Mouse (Mus musculus) brown adipose tissue, adult 24 weeks (tissue): ENCODE results near the gene Atp2b4. TPM values are rescaled to one million over a fixed set of nuclear protein-coding genes. Genes with fewer than 3 reads are reported as not detected.
"Not testable (repeated sequence)": the region's sequence is repeated elsewhere in the genome, so short reads cannot be mapped to it uniquely, and the experiment has no call there.

Experiments
- H3K27ac ChIP-seq: fragments of 200-500 bp; replicated peaks from 2 replicates; pipeline ENCODE4 v1.5.1; 2012; ENCODE audit warnings: low read depth, mild to moderate bottlenecking, low read length
- H3K4me1 ChIP-seq: fragments of 200-500 bp; 2 replicates; pipeline ENCODE4 v1.6.1; 2012; ENCODE audit warnings: low read length, mixed read lengths; ENCODE audit not compliant: control insufficient read depth, insufficient read depth, insufficient read length
- H3K4me3 ChIP-seq: fragments of 200-500 bp; 2 replicates; pipeline ENCODE4 v1.5.1; 2012; ENCODE audit warnings: low read depth, mild to moderate bottlenecking, low read length, moderate library complexity; ENCODE audit not compliant: insufficient read depth
- polyA plus RNA-seq: library from polyadenylated mRNA; stranded (reverse); fragments of >200 nt; gene quantifications from 2 replicates; pipeline ENCODE4 v1.2.4, GENCODE M21; 2012; ENCODE audit not compliant: missing spikeins, insufficient read depth, insufficient read length

The Atp2b4 gene
- polyA plus RNA-seq, 1 experiment = 9.6 TPM

GRCm38 (mm10) chr1:133671266-133671665, 129.6 kb downstream of the Atp2b4 start:
- Histone ChIP-seq H3K4me1 (no peaks in the 10 kb centered on the region), H3K4me3 (no peak overlapping the region), H3K27ac (no peak overlapping the region)

- no peak overlapping the region for H3K4me3 ChIP-seq
- no peaks in the 10 kb centered on the region for H3K4me1 ChIP-seq
- no peak overlapping the region for H3K27ac ChIP-seq
Observed at GRCm38 (mm10) chr1:133670776-133671175, 130.1 kb downstream of the Atp2b4 start.

GRCm38 (mm10) chr1:133670190-133670589, 130.7 kb downstream of the Atp2b4 start:
- H3K4me1 ChIP-seq = no peaks in the 10 kb centered on the region
- H3K4me3 ChIP-seq = no peak overlapping the region
- H3K27ac ChIP-seq = no peak overlapping the region

- Histone ChIP-seq H3K4me3 (no peak overlapping the region), H3K4me1 (no peaks in the 10 kb centered on the region), H3K27ac (no peak overlapping the region)
Observed at GRCm38 (mm10) chr1:133668618-133669017, 132.2 kb downstream of the Atp2b4 start.

- Histone ChIP-seq H3K4me3 (no peak overlapping the region), H3K27ac (no peak overlapping the region), H3K4me1 (no peaks in the 10 kb centered on the region)
Observed at GRCm38 (mm10) chr1:133667721-133668120, 133.1 kb downstream of the Atp2b4 start.

- not testable (repeated sequence) for H3K4me3 ChIP-seq, H3K27ac ChIP-seq, H3K4me1 ChIP-seq
Observed at GRCm38 (mm10) chr1:133665713-133666112, 135.1 kb downstream of the Atp2b4 start.

- no peak overlapping the region for H3K4me3 ChIP-seq
- no peak overlapping the region for H3K27ac ChIP-seq
Observed at GRCm38 (mm10) chr1:133664203-133664970, 136.5 kb downstream of the Atp2b4 start.

GRCm38 (mm10) chr1:133663427-133663826, 137.4 kb downstream of the Atp2b4 start:
- H3K27ac ChIP-seq = no peak overlapping the region
- H3K4me3 ChIP-seq = no peak overlapping the region
- H3K4me1 ChIP-seq = peaks cover 5% of the 10 kb centered on the region; the same call in 1 of the 2 replicates

More at GRCm38 (mm10) chr1:133664203-133664970, 136.5 kb downstream of the Atp2b4 start:
- H3K4me1 ChIP-seq = no peaks in the 10 kb centered on the region

- H3K27ac ChIP-seq = no peak overlapping the region
Observed at GRCm38 (mm10) chr1:133662941-133663340, 137.9 kb downstream of the Atp2b4 start.

GRCm38 (mm10) chr1:133661203-133661933, 139.5 kb downstream of the Atp2b4 start, which contains the start of gene Gm38394:
Gene Gm38394 (minus strand): TSS chr1:133661318.
- Histone ChIP-seq H3K4me3 (peak within 1 kb of the TSS; percentile 98), H3K27ac (peak within 1 kb of the TSS; percentile 97), H3K4me1 (peaks cover 7% of the 10 kb centered on the region; the same call in 1 of the 2 replicates)

More at GRCm38 (mm10) chr1:133662941-133663340, 137.9 kb downstream of the Atp2b4 start:
- Histone ChIP-seq H3K4me3 (no peak overlapping the region), H3K4me1 (peaks cover 7% of the 10 kb centered on the region; the same call in 1 of the 2 replicates)

- peaks cover 9% of the 10 kb centered on the region; the same call in 1 of the 2 replicates for H3K4me1 ChIP-seq
- H3K4me3 ChIP-seq = peak within 1 kb of the TSS; percentile 98
- peak within 1 kb of the TSS; percentile 97 for H3K27ac ChIP-seq
Observed at GRCm38 (mm10) chr1:133660466-133661202, 140.2 kb downstream of the Atp2b4 start, which contains the start of gene Zbed6. Gene Zbed6 (minus strand): TSS chr1:133660885.

GRCm38 (mm10) chr1:133658878-133659277, 142.0 kb downstream of the Atp2b4 start:
- peaks cover 11% of the 10 kb centered on the region for H3K4me1 ChIP-seq
- H3K4me3 ChIP-seq = no peak overlapping the region
- no peak overlapping the region for H3K27ac ChIP-seq

GRCm38 (mm10) chr1:133656811-133657210, 144.0 kb downstream of the Atp2b4 start:
- Histone ChIP-seq H3K4me1 (peaks cover 11% of the 10 kb centered on the region), H3K27ac (no peak overlapping the region)

GRCm38 (mm10) chr1:133653033-133653432, 147.8 kb downstream of the Atp2b4 start:
- Histone ChIP-seq H3K4me1 (peaks cover 4% of the 10 kb centered on the region; the same call in 1 of the 2 replicates), H3K27ac (no peak overlapping the region), H3K4me3 (no peak overlapping the region)

More at GRCm38 (mm10) chr1:133656811-133657210, 144.0 kb downstream of the Atp2b4 start:
- no peak overlapping the region for H3K4me3 ChIP-seq
